Comparison of ENCODE assay signal across 24 mouse cellular contexts in genomic region chr2:29714127-29714526, GRCm38 (mm10). TPM values are rescaled to one million over a fixed set of nuclear protein-coding genes. Genes with fewer than 3 reads are reported as not detected.
DNase-seq lines count a peak whose midpoint lies in the region; ATAC-seq and TF ChIP-seq lines count a peak whose summit lies in the region.
"Had no signal": no experiment of that assay in that cellular context is flagged by ENCODE, and none has a peak within 500 bp of the region (broad histone marks: within the 10 kb centered on the region; RNA-seq: fewer than 3 reads in every experiment).

No protein-coding gene starts in this region.

- H3K4me3 ChIP-seq in heart, embryonic 16.5 days (ENCODE audit: low read length) = no peak overlapping the region
- H3K4me3 ChIP-seq in cerebellum, adult 2 months (replicated peaks; ENCODE audit: insufficient read depth, low read depth, low read length) = no peak overlapping the region
- H3K4me3 ChIP-seq: embryonic facial prominence, embryonic 15.5 days; hindbrain, embryonic 15.5 days; limb, embryonic 15.5 days; liver, embryonic 15.5 days had no signal

- H3K27me3 ChIP-seq in heart, embryonic 16.5 days (ENCODE audit: control insufficient read depth, insufficient read depth, low read length) = no peaks in the 10 kb centered on the region
- H3K27me3 ChIP-seq in cerebellum, adult 2 months (ENCODE audit: control insufficient read depth, insufficient read depth, low read length) = no peaks in the 10 kb centered on the region
- H3K27me3 ChIP-seq: embryonic facial prominence, embryonic 15.5 days; hindbrain, embryonic 15.5 days; limb, embryonic 15.5 days; liver, embryonic 15.5 days had no signal

- no peak for TF ChIP-seq CTCF in cerebellum, adult 2 months (IDR thresholded peaks at IDR 0.05; ENCODE audit: borderline replicate concordance, insufficient read depth, low read depth, low read length)

- intact Hi-C loops in heart, postnatal 10 days (cut with DNase I) = no loop called here

- WGBS in heart, embryonic 16.5 days = 59% methylated on average over 5 of the region's 5 CpGs
- 94% methylated on average over 5 of the region's 5 CpGs for WGBS in cerebellum, adult 2 months

- no peak for TF ChIP-seq POLR2A in cerebellum, adult 2 months (IDR thresholded peaks at IDR 0.05; ENCODE audit: borderline replicate concordance, insufficient read depth, low read length)

- H3K9me3 ChIP-seq in heart, embryonic 16.5 days (replicated peaks; ENCODE audit: control insufficient read depth, low read length) = no peaks in the 10 kb centered on the region
- H3K9me3 ChIP-seq: embryonic facial prominence, embryonic 15.5 days; hindbrain, embryonic 15.5 days; limb, embryonic 15.5 days; liver, embryonic 15.5 days had no signal

- no peak for ATAC-seq in heart, embryonic 16.5 days (replicated peaks; ENCODE audit: extremely low read depth, insufficient read depth, low FRiP score)

- peaks cover 36% of the 10 kb centered on the region for H3K4me1 ChIP-seq in heart, embryonic 16.5 days (ENCODE audit: control insufficient read depth, insufficient read depth, low read length)
- H3K4me1 ChIP-seq in cerebellum, adult 2 months (ENCODE audit: control insufficient read depth, insufficient read depth, low read length) = peaks cover 33% of the 10 kb centered on the region
- H3K4me1 ChIP-seq: hindbrain, embryonic 15.5 days had no signal

- no peak overlapping the region for H3K9ac ChIP-seq in heart, embryonic 16.5 days (ENCODE audit: low read length)
- H3K9ac ChIP-seq: embryonic facial prominence, embryonic 15.5 days; hindbrain, embryonic 15.5 days; limb, embryonic 15.5 days; liver, embryonic 15.5 days had no signal

- peak overlapping the region; percentile 40 for H3K27ac ChIP-seq in heart, embryonic 16.5 days (ENCODE audit: low read length)
- H3K27ac ChIP-seq in cerebellum, adult 2 months (ENCODE audit: insufficient read depth, low read length) = no peak overlapping the region
- H3K27ac ChIP-seq: embryonic facial prominence, embryonic 15.5 days; hindbrain, embryonic 15.5 days; limb, embryonic 15.5 days; liver, embryonic 15.5 days had no signal

- H3K4me2 ChIP-seq in heart, embryonic 16.5 days (ENCODE audit: low read depth, low read length) = no peak overlapping the region
- H3K4me2 ChIP-seq: embryonic facial prominence, embryonic 15.5 days; hindbrain, embryonic 15.5 days; limb, embryonic 15.5 days; liver, embryonic 15.5 days; midbrain, embryonic 11.5 days had no signal

- H3K36me3 ChIP-seq in heart, embryonic 16.5 days (ENCODE audit: control insufficient read depth, insufficient read depth) = 0 out of 2 replicates have a peak, but pooled peaks cover 5% of the 10 kb centered on the region

- peak; percentile 85 for DNase-seq in heart, adult 11 months
- no peak for DNase-seq in heart, adult 9 months (ENCODE audit: low spot score in 2 of 2)
- no peak for DNase-seq in heart, postnatal 10 days
- DNase-seq in right cerebral cortex, adult 18-20 months = peak; percentile 67
- no peak for DNase-seq in right cerebral cortex, postnatal 14 days
- peak; percentile 37 to 73 for DNase-seq in right cerebral cortex, postnatal 36 days (ENCODE audit: low spot score in 2 of 2)
- no peak for DNase-seq in cerebellum, adult 2 months
- DNase-seq: adrenal gland, postnatal 25 days; B cell, adult 2 months; cerebellum, adult 18-20 months; cerebellum, postnatal 36 days; kidney, adult 18-20 months; kidney, postnatal 10 days; spleen, adult 18-20 months; thymus, postnatal 4 days had no signal

RNA-seq across cellular contexts. Expression of gene Gm13420, which starts 37.4 kb away (rescaled TPM):
- not detected in 2 replicates for polyA plus RNA-seq in heart, embryonic 16.5 days (2015; fragmentation: Nextera tagmentation; extraction: Ambion mirVana)
- total RNA-seq in heart, postnatal 10 days (2021) = not detected
- 0.19 and 0.28 TPM in 2 replicates for polyA plus RNA-seq in cerebellum, adult 2 months (2012; rRNA removed)
- total RNA-seq: adrenal gland, postnatal 25 days had no signal
- polyA plus RNA-seq: embryonic facial prominence, embryonic 15.5 days; limb, embryonic 15.5 days; midbrain, embryonic 11.5 days had no signal

RNA-seq across cellular contexts. Expression of gene Gm13547, which starts 45.0 kb away (rescaled TPM):
- 0.32 TPM in 1 of 2 replicates, not detected in the other for polyA plus RNA-seq in heart, embryonic 16.5 days (2015; fragmentation: Nextera tagmentation; extraction: Ambion mirVana)
- total RNA-seq in heart, postnatal 10 days (2021) = not detected
- polyA plus RNA-seq in cerebellum, adult 2 months (2012; rRNA removed) = not detected in 2 replicates
- total RNA-seq: adrenal gland, postnatal 25 days; layer of hippocampus, adult 18-20 months had no signal
- polyA plus RNA-seq: embryonic facial prominence, embryonic 15.5 days; gonadal fat pad, adult 2 months; liver, embryonic 15.5 days; lung, embryonic 16.5 days; midbrain, embryonic 11.5 days had no signal

Comparison
In these comparisons a context has a peak if more than half of its experiments do, and no peak if none do; other contexts are left out.
1. DNase-seq: peak in heart, adult 11 months (single experiment), right cerebral cortex, adult 18-20 months (single experiment) and right cerebral cortex, postnatal 36 days (2 of 2); none in heart, adult 9 months (0 of 2), heart, postnatal 10 days (0 of 2), right cerebral cortex, postnatal 14 days (single experiment) and cerebellum, adult 2 months (0 of 2).